ENCODE assay signal across 12 mouse cellular contexts in genomic region chr14:77621473-77622264, GRCm38 (mm10).
DNase-seq lines count a peak whose midpoint lies in the region; ATAC-seq and TF ChIP-seq lines count a peak whose summit lies in the region.
"Had no signal": no experiment of that assay in that cellular context is flagged by ENCODE, and none has a peak within 500 bp of the region (broad histone marks: within the 10 kb centered on the region; RNA-seq: fewer than 3 reads in every experiment).

No protein-coding gene starts in this region.

- H3K4me1 ChIP-seq in forebrain, embryonic 15.5 days: peaks cover 28% of the 10 kb centered on the region
- peaks cover 23% of the 10 kb centered on the region for H3K4me1 ChIP-seq in forebrain, embryonic 13.5 days
- H3K4me1 ChIP-seq in lung, embryonic 14.5 days (ENCODE audit: insufficient read depth): 0 out of 2 replicates have a peak, but pooled peaks cover 4% of the 10 kb centered on the region
- H3K4me1 ChIP-seq in lung, postnatal 0 days (ENCODE audit: insufficient read depth, low read depth, low read length): no peaks in the 10 kb centered on the region
- H3K4me1 ChIP-seq in kidney, embryonic 15.5 days: peaks cover 6% of the 10 kb centered on the region; the same call in 1 of the 2 replicates

- H3K9ac ChIP-seq in forebrain, embryonic 15.5 days (replicated peaks): no peak overlapping the region
- H3K9ac ChIP-seq in forebrain, embryonic 13.5 days: no peak overlapping the region
- no peak overlapping the region for H3K9ac ChIP-seq in lung, embryonic 14.5 days
- H3K9ac ChIP-seq in lung, postnatal 0 days (replicated peaks; ENCODE audit: low read depth): no peak overlapping the region
- no peak overlapping the region for H3K9ac ChIP-seq in kidney, embryonic 15.5 days
- H3K9ac ChIP-seq: heart, embryonic 12.5 days; neural tube, embryonic 13.5 days; stomach, embryonic 15.5 days had no signal

- no peaks in the 10 kb centered on the region for H3K27me3 ChIP-seq in forebrain, embryonic 15.5 days
- H3K27me3 ChIP-seq in forebrain, embryonic 13.5 days: no peaks in the 10 kb centered on the region
- H3K27me3 ChIP-seq in lung, embryonic 14.5 days (ENCODE audit: insufficient read depth, low read length): no peaks in the 10 kb centered on the region
- no peaks in the 10 kb centered on the region for H3K27me3 ChIP-seq in lung, postnatal 0 days (replicated peaks; ENCODE audit: insufficient read depth, low read length)
- no peaks in the 10 kb centered on the region for H3K27me3 ChIP-seq in kidney, embryonic 15.5 days
- H3K27me3 ChIP-seq: heart, embryonic 12.5 days; neural tube, embryonic 13.5 days; stomach, embryonic 15.5 days had no signal

- H3K36me3 ChIP-seq in forebrain, embryonic 15.5 days: no peaks in the 10 kb centered on the region
- no peaks in the 10 kb centered on the region for H3K36me3 ChIP-seq in forebrain, embryonic 13.5 days (ENCODE audit: poor library complexity, severe bottlenecking)
- H3K36me3 ChIP-seq in lung, embryonic 14.5 days (ENCODE audit: insufficient read depth): no peaks in the 10 kb centered on the region
- H3K36me3 ChIP-seq in lung, postnatal 0 days (ENCODE audit: insufficient read depth, low read length): no peaks in the 10 kb centered on the region
- no peaks in the 10 kb centered on the region for H3K36me3 ChIP-seq in kidney, embryonic 15.5 days
- H3K36me3 ChIP-seq: heart, embryonic 12.5 days; neural tube, embryonic 13.5 days; stomach, embryonic 15.5 days had no signal

- peak; percentile 37; the same call in 1 of the 2 replicates for ATAC-seq in forebrain, embryonic 15.5 days (replicated peaks)
- ATAC-seq in forebrain, embryonic 13.5 days: no peak
- no peak for ATAC-seq in lung, embryonic 14.5 days (ENCODE audit: insufficient read depth)
- no peak for ATAC-seq in lung, postnatal 0 days
- no peak for ATAC-seq in kidney, embryonic 15.5 days (replicated peaks; ENCODE audit: low FRiP score)

- H3K9me3 ChIP-seq in forebrain, embryonic 15.5 days: no peaks in the 10 kb centered on the region
- no peaks in the 10 kb centered on the region for H3K9me3 ChIP-seq in forebrain, embryonic 13.5 days (replicated peaks)
- H3K9me3 ChIP-seq in lung, embryonic 14.5 days (ENCODE audit: low read depth, low read length): no peaks in the 10 kb centered on the region
- H3K9me3 ChIP-seq in lung, postnatal 0 days (ENCODE audit: low read length): no peaks in the 10 kb centered on the region
- H3K9me3 ChIP-seq in kidney, embryonic 15.5 days (replicated peaks): no peaks in the 10 kb centered on the region
- H3K9me3 ChIP-seq: heart, embryonic 12.5 days; neural tube, embryonic 13.5 days; stomach, embryonic 15.5 days had no signal

- H3K4me2 ChIP-seq in forebrain, embryonic 15.5 days (replicated peaks): no peak overlapping the region
- no peak overlapping the region for H3K4me2 ChIP-seq in forebrain, embryonic 13.5 days
- no peak overlapping the region for H3K4me2 ChIP-seq in lung, embryonic 14.5 days
- no peak overlapping the region for H3K4me2 ChIP-seq in lung, postnatal 0 days (replicated peaks; ENCODE audit: low read depth, low read length)
- no peak overlapping the region for H3K4me2 ChIP-seq in kidney, embryonic 15.5 days
- H3K4me2 ChIP-seq: heart, embryonic 12.5 days; neural tube, embryonic 13.5 days; stomach, embryonic 15.5 days had no signal

- no peak for TF ChIP-seq EP300 in lung, postnatal 0 days (IDR thresholded peaks at IDR 0.05)

- 0 out of 2 replicates have a peak, but pooled peaks have one; percentile 11 for TF ChIP-seq CTCF in lung, embryonic 14.5 days (IDR thresholded peaks at IDR 0.05; ENCODE audit: low read depth)
- TF ChIP-seq CTCF in lung, postnatal 0 days (IDR thresholded peaks at IDR 0.05): no peak

- no peak overlapping the region for H3K4me3 ChIP-seq in forebrain, embryonic 15.5 days
- no peak overlapping the region for H3K4me3 ChIP-seq in forebrain, embryonic 13.5 days
- H3K4me3 ChIP-seq in lung, embryonic 14.5 days (ENCODE audit: low read depth, low read length): no peak overlapping the region
- H3K4me3 ChIP-seq in lung, postnatal 0 days (ENCODE audit: low read depth, low read length): no peak overlapping the region
- no peak overlapping the region for H3K4me3 ChIP-seq in kidney, embryonic 15.5 days (replicated peaks)
- H3K4me3 ChIP-seq: heart, embryonic 12.5 days; neural tube, embryonic 13.5 days; stomach, embryonic 15.5 days had no signal

- WGBS in forebrain, embryonic 15.5 days: 48% methylated on average over 4 of the region's 4 CpGs
- WGBS in forebrain, embryonic 13.5 days: 66% methylated on average over 4 of the region's 4 CpGs
- WGBS in lung, embryonic 14.5 days: 67% methylated on average over 4 of the region's 4 CpGs
- 59% methylated on average over 4 of the region's 4 CpGs for WGBS in lung, postnatal 0 days
- 74% methylated on average over 4 of the region's 4 CpGs for WGBS in kidney, embryonic 15.5 days

- no peak for DNase-seq in lung, embryonic 14.5 days
- no peak for DNase-seq in lung, postnatal 0 days (ENCODE audit: low spot score)
- peak; percentile 38 to 57 for DNase-seq in frontal cortex, postnatal 36 days (ENCODE audit: low spot score in 2 of 2)
- DNase-seq in right cerebral cortex, postnatal 25 days: peak; percentile 44
- no peak for DNase-seq in urinary bladder, postnatal 10 days (ENCODE audit: low spot score)
- DNase-seq: adrenal gland, postnatal 10 days had no signal

- peak overlapping the region; percentile 41 for H3K27ac ChIP-seq in forebrain, embryonic 15.5 days (replicated peaks)
- no peak overlapping the region; the same call in 1 of the 2 replicates for H3K27ac ChIP-seq in forebrain, embryonic 13.5 days
- H3K27ac ChIP-seq in lung, embryonic 14.5 days (ENCODE audit: low read depth): no peak overlapping the region
- no peak overlapping the region for H3K27ac ChIP-seq in lung, postnatal 0 days (ENCODE audit: low read length)
- no peak overlapping the region for H3K27ac ChIP-seq in kidney, embryonic 15.5 days
- H3K27ac ChIP-seq: neural tube, embryonic 13.5 days; stomach, embryonic 15.5 days had no signal

Comparison
In these comparisons a context has a peak if more than half of its experiments do, and no peak if none do; other contexts are left out.
1. DNase-seq: peak in frontal cortex, postnatal 36 days (2 of 2) and right cerebral cortex, postnatal 25 days (single experiment); none in lung, embryonic 14.5 days (single experiment), lung, postnatal 0 days (single experiment) and urinary bladder, postnatal 10 days (single experiment).